Mouse (Mus musculus) forebrain, embryonic 12.5 days (tissue): ENCODE data around the gene Gm20388. TPM values are rescaled to one million over a fixed set of nuclear protein-coding genes. Genes with fewer than 3 reads are reported as not detected.

ENCODE experiments used
- ATAC-seq: fragments of 200-750 bp; cut with Nextera tagmentation; 2 replicates; pipeline ENCODE4 v1.8.0; 2017; ENCODE audit warnings: moderate TSS enrichment; ENCODE audit not compliant: low FRiP score
- H3K27ac ChIP-seq: fragments of 300-500 bp; sonication (generic); 2 replicates; pipeline ENCODE4 v1.5.1; 2016; ENCODE audit warnings: mild to moderate bottlenecking
- H3K27me3 ChIP-seq: fragments of 300-500 bp; sonication (generic); 2 replicates; pipeline ENCODE4 v1.6.1; 2016; ENCODE audit warnings: mild to moderate bottlenecking
- H3K36me3 ChIP-seq: fragments of 300-500 bp; sonication (generic); replicated peaks from 2 replicates; pipeline ENCODE4 v1.6.1; 2016; ENCODE audit warnings: mild to moderate bottlenecking
- H3K4me1 ChIP-seq: fragments of 300-500 bp; sonication (generic); 2 replicates; pipeline ENCODE4 v1.6.1; 2016
- H3K4me2 ChIP-seq: fragments of 300-500 bp; sonication (generic); 2 replicates; pipeline ENCODE4 v1.6.1; 2016; ENCODE audit warnings: mild to moderate bottlenecking, moderate library complexity
- H3K4me3 ChIP-seq: fragments of 300-500 bp; sonication (generic); replicated peaks from 2 replicates; pipeline ENCODE4 v1.5.1; 2016; ENCODE audit warnings: mild to moderate bottlenecking
- H3K9ac ChIP-seq: fragments of 300-500 bp; sonication (generic); 2 replicates; pipeline ENCODE4 v1.6.1; 2016; ENCODE audit warnings: mild to moderate bottlenecking
- H3K9me3 ChIP-seq: fragments of 300-500 bp; sonication (generic); 2 replicates; pipeline ENCODE4 v1.6.1; 2016
- WGBS: fragments of 180-500 bp; shearing (Covaris S2); methylation state at CpG from one replicate; pipeline ENCODE4 v1.1.7; 2016; 5-methylcytosine and 5-hydroxymethylcytosine counted together
- polyA plus RNA-seq: library from polyadenylated mRNA; unstranded; fragments of >200 nt; fragmentation: Nextera tagmentation; extraction: Ambion mirVana; gene quantifications from 2 replicates; pipeline ENCODE4 v1.2.1, GENCODE M21; 2016

The Gm20388 gene
- polyA plus RNA-seq, 1 experiment from 2014 or later, result not detected

DNA sequence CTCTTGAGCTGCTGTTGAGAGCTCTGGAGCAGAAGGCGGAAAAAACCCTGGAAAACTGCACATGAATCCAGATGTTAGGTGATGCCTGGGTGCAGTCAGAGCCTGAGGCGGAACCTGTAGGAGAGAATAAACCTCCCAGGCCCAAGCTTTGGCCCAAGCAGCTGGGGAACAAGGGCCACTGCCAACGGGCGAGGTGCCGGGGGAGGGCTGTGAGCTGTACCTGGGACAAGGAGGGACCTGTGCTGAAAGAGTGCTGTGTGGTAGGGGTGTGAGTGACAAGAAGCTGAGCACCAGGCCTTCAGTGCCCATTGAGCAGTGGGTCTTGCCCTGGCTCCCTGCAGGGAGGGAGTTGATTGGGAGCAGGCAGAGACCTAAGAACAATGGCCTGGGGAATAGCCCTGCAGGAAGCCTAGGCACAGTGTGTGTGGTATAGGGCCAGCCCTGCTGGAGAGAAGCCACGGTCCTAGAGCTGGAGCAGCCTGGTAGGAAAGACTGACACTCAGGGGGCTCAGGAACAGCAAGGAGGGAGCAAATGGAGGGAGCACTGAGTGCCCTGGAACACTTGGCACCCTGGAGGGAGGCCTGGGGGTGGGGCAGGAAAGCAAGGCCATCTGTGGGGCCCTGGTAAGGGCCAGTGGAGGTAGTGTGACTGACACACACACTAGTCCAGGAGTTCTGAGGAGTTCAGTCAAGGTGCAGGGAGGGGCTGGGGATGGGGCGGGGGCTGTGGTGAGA lies 2056.2 kb downstream of the Gm20388 start:
- no peaks in the 10 kb centered on the region for H3K9me3 ChIP-seq
- peak; percentile 30; the same call in 1 of the 2 replicates for ATAC-seq

GRCm38 (mm10) chr8:121967977-121968376 lies 2057.3 kb downstream of the Gm20388 start:
- Histone ChIP-seq H3K9me3 (no peaks in the 10 kb centered on the region), H3K9ac (peak overlapping the region; percentile 17; the same call in 1 of the 2 replicates), H3K36me3 (no peaks in the 10 kb centered on the region), H3K4me1 (peaks cover 47% of the 10 kb centered on the region), H3K4me3 (no peak overlapping the region), H3K27me3 (no peaks in the 10 kb centered on the region), H3K4me2 (no peak overlapping the region), H3K27ac (peak overlapping the region; percentile 42; the same call in 1 of the 2 replicates)
- ATAC-seq, result no peak
- WGBS, result 50% methylated on average over 4 of the region's 4 CpGs

More for the DNA sequence above, 2056.2 kb downstream of the Gm20388 start:
- Histone ChIP-seq H3K27me3 (no peaks in the 10 kb centered on the region), H3K4me3 (no peak overlapping the region), H3K4me1 (peaks cover 47% of the 10 kb centered on the region), H3K4me2 (no peak overlapping the region), H3K9ac (peak overlapping the region; percentile 25; the same call in 1 of the 2 replicates), H3K36me3 (no peaks in the 10 kb centered on the region), H3K27ac (peak overlapping the region; percentile 65)
- WGBS, result 25% methylated on average over 7 of the region's 7 CpGs

- H3K27ac ChIP-seq, result peak overlapping the region; percentile 42; the same call in 1 of the 2 replicates
- no peaks in the 10 kb centered on the region for H3K36me3 ChIP-seq
- H3K4me2 ChIP-seq, result no peak overlapping the region
- H3K4me1 ChIP-seq, result peaks cover 47% of the 10 kb centered on the region
- ATAC-seq, result no peak
- H3K9me3 ChIP-seq, result no peaks in the 10 kb centered on the region
- H3K4me3 ChIP-seq, result no peak overlapping the region
- no peak overlapping the region for H3K9ac ChIP-seq
- 79% methylated on average over 4 of the region's 4 CpGs for WGBS
- H3K27me3 ChIP-seq, result no peaks in the 10 kb centered on the region
Measured at GRCm38 (mm10) chr8:121968542-121968941, 2057.9 kb downstream of the Gm20388 start.

DNA sequence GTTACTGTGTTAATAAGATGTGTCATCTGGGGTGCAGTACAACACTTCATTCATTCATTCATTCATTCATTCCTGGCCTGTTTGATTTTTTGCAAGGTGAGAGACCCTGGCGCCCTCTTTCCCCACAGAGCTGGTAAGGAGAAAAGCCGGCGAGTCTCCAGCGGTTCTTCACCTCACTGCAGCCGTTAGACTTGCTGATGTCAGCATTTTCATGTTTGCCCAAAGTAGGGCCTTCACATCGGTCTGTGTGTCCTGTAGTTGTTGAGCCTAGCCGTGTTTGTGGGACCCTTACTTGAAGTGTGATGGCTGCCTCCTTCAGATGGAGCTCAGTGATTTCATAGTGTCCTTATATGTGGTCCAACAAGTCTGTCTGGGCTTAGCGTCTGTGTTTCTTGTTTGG lies 2059.6 kb downstream of the Gm20388 start:
- WGBS, result 92% methylated on average over 8 of the region's 8 CpGs
- Histone ChIP-seq H3K36me3 (peaks cover 16% of the 10 kb centered on the region), H3K4me1 (peaks cover 47% of the 10 kb centered on the region), H3K27me3 (no peaks in the 10 kb centered on the region), H3K9ac (no peak overlapping the region), H3K4me3 (no peak overlapping the region), H3K9me3 (no peaks in the 10 kb centered on the region), H3K27ac (0 out of 2 replicates have a peak overlapping the region, but pooled peaks have one; percentile 54), H3K4me2 (no peak overlapping the region)
- no peak for ATAC-seq

- Histone ChIP-seq H3K9me3 (no peaks in the 10 kb centered on the region), H3K27ac (peak overlapping the region; percentile 47; the same call in 1 of the 2 replicates)
- ATAC-seq, result no peak
Measured at GRCm38 (mm10) chr8:121971488-121972058, 2060.9 kb downstream of the Gm20388 start.

DNA sequence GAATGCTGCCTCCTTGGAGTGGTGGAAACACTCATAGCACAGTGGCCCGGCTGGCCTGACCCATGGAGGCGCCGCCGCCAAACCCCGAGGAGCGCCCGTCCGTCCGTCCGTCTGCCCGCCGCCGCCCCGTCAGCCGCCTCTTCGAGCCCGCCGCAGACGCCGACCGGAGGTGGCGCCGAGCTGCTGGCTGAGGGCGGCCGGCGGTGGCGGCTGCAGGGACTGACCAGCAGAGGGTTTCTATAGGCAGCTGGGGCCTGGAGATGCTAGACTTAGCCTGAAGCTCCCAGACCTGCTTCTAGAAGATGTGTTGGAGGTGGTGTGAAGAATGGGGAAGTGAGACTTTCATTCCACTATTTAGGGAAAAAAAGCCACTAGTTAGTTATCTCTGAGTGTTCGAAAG lies 2063.3 kb downstream of the Gm20388 start:
- no peak overlapping the region for H3K4me2 ChIP-seq
- peaks cover 48% of the 10 kb centered on the region for H3K36me3 ChIP-seq
- no peak overlapping the region for H3K4me3 ChIP-seq
- H3K9me3 ChIP-seq, result no peaks in the 10 kb centered on the region
- peaks cover 15% of the 10 kb centered on the region for H3K4me1 ChIP-seq
- no peak overlapping the region for H3K9ac ChIP-seq
- no peak overlapping the region for H3K27ac ChIP-seq
- ATAC-seq, result no peak
- 92% methylated on average over 28 of the region's 28 CpGs for WGBS
- no peaks in the 10 kb centered on the region for H3K27me3 ChIP-seq

More at GRCm38 (mm10) chr8:121971488-121972058, 2060.9 kb downstream of the Gm20388 start:
- Histone ChIP-seq H3K4me2 (no peak overlapping the region), H3K4me3 (no peak overlapping the region), H3K9ac (no peak overlapping the region), H3K36me3 (peaks cover 30% of the 10 kb centered on the region), H3K27me3 (no peaks in the 10 kb centered on the region), H3K4me1 (peaks cover 37% of the 10 kb centered on the region)
- WGBS, result 72% methylated on average over 17 of the region's 17 CpGs

GRCm38 (mm10) chr8:121977819-121978590 lies 2067.4 kb downstream of the Gm20388 start:
- H3K9me3 ChIP-seq, result no peaks in the 10 kb centered on the region
- 65% methylated on average over 8 of the region's 8 CpGs for WGBS
- no peak overlapping the region for H3K9ac ChIP-seq
- H3K27me3 ChIP-seq, result no peaks in the 10 kb centered on the region
- H3K27ac ChIP-seq, result no peak overlapping the region
- ATAC-seq, result peak; percentile 51; the same call in 1 of the 2 replicates
- H3K4me3 ChIP-seq, result no peak overlapping the region
- peaks cover 85% of the 10 kb centered on the region for H3K36me3 ChIP-seq
- no peaks in the 10 kb centered on the region for H3K4me1 ChIP-seq
- H3K4me2 ChIP-seq, result no peak overlapping the region

DNA sequence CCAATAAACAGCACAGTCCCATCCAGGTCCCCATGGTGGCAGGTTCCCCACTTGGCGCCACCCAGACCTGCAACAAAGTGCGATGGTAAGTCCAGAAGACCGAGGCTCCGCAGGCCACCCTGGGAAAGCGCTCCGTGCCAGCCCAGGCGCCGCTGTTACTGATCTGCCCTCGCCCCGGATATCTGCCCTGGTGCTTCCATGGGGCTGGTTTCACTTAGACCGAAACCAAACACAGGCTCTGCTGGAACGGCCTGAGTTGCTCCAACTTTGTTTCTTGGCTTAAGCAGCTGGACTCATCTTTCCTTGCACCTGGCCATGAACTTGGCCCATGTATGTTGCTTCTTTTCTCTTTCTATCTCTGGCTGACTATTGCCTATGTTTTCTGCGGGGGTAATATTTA lies 2068.0 kb downstream of the Gm20388 start:
- Histone ChIP-seq H3K4me1 (no peaks in the 10 kb centered on the region), H3K27me3 (no peaks in the 10 kb centered on the region), H3K36me3 (peaks cover 91% of the 10 kb centered on the region), H3K27ac (no peak overlapping the region), H3K4me3 (no peak overlapping the region), H3K9me3 (no peaks in the 10 kb centered on the region), H3K9ac (no peak overlapping the region), H3K4me2 (no peak overlapping the region)
- WGBS, result 95% methylated on average over 13 of the region's 13 CpGs
- ATAC-seq, result no peak

DNA sequence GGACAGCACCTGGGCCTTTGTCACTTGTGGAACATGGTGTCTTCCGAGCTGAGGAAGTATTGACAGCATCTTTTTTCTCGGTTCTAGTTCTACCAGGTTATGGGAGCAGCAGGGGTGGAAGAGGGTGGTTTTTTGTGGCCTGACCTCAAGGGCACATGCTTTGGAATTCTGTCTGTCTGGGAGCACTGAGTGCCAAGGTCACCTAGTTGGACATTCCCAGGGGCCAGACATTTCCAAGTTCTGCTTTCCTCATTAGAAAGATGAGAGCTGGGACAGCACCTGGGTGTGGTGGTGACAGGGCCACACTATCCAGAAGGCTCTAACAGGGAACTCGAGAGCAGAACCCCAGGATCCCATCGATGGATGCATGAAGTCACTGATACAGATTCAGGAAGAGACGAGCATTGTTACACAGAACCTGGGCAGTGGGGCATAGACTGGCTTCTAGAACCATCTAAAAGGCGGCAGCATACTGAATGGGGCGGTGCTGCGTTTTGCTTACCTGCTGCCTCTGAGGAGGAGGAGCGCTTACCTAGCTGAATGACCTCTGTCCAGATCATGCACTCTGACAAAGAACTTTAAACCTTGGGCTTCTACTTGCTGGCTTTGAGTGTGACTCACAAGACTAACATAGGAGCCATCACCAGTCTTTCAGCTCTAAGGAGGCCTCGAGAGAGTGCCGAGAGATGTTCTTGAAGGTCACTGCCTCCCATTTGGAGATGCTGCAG lies 2070.3 kb downstream of the Gm20388 start:
- Histone ChIP-seq H3K4me1 (no peaks in the 10 kb centered on the region), H3K9ac (no peak overlapping the region), H3K4me2 (no peak overlapping the region), H3K27me3 (no peaks in the 10 kb centered on the region), H3K9me3 (no peaks in the 10 kb centered on the region), H3K4me3 (no peak overlapping the region), H3K36me3 (peaks cover 87% of the 10 kb centered on the region), H3K27ac (no peak overlapping the region)
- no peak for ATAC-seq
- WGBS, result 92% methylated on average over 11 of the region's 11 CpGs

- ATAC-seq, result no peak
- H3K27me3 ChIP-seq, result no peaks in the 10 kb centered on the region
- H3K4me2 ChIP-seq, result no peak overlapping the region
- no peak overlapping the region for H3K27ac ChIP-seq
- WGBS, result 91% methylated on average over 7 of the region's 7 CpGs
- no peaks in the 10 kb centered on the region for H3K4me1 ChIP-seq
- H3K9me3 ChIP-seq, result no peaks in the 10 kb centered on the region
- peaks cover 87% of the 10 kb centered on the region for H3K36me3 ChIP-seq
- no peak overlapping the region for H3K9ac ChIP-seq
- no peak overlapping the region for H3K4me3 ChIP-seq
Measured at GRCm38 (mm10) chr8:121981520-121981895, 2070.9 kb downstream of the Gm20388 start.

DNA sequence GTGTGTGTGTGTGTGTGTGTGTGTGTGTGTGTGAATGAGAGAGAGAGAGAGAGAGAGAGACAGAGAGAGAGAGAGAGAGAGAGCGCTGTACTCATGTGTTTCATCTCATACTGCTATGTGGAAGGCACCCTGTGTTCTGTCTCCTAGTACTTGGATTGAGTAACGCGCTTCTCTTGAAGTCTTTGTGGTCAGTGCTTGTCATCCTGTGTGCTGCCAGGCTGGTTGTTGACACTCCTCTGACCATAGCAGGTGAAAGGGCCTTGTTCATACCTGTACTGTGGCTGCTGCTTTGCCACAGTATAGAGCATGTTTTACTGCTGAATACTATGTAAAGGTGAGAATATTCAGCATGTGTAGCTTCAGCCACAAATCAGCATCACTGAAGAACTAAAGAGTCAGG lies 2075.0 kb downstream of the Gm20388 start:
- no peaks in the 10 kb centered on the region for H3K27me3 ChIP-seq
- ATAC-seq, result no peak
- no peaks in the 10 kb centered on the region for H3K4me1 ChIP-seq
- no peak overlapping the region for H3K9ac ChIP-seq
- no peak overlapping the region for H3K4me3 ChIP-seq
- 96% methylated on average over 3 of the region's 3 CpGs for WGBS
- peaks cover 85% of the 10 kb centered on the region for H3K36me3 ChIP-seq
- no peaks in the 10 kb centered on the region for H3K9me3 ChIP-seq
- H3K4me2 ChIP-seq, result no peak overlapping the region
- no peak overlapping the region for H3K27ac ChIP-seq

DNA sequence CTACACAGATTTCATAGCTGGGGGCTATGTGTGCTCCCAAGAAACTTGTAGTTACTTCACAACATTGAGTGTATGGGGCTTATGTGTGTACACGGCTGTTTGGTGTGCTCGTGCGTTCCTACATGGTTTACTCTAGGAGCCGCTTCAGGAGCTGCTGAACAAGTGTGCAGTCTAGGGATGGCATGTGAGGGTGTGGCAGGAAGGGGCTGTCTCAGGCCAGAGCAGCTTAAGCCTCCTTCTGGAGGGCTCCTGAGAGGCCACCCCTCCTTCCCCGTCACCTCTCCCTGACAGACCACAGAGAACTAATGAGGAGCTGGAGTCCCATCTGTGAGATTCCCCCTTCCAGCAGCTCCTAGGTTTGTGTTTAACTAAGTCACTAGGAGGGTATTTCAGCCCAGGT lies 2077.3 kb downstream of the Gm20388 start:
- no peak overlapping the region for H3K4me2 ChIP-seq
- H3K9ac ChIP-seq, result no peak overlapping the region
- no peaks in the 10 kb centered on the region for H3K27me3 ChIP-seq
- H3K4me3 ChIP-seq, result no peak overlapping the region
- ATAC-seq, result no peak
- no peaks in the 10 kb centered on the region for H3K4me1 ChIP-seq
- 94% methylated on average over 5 of the region's 5 CpGs for WGBS
- peaks cover 83% of the 10 kb centered on the region for H3K36me3 ChIP-seq
- no peaks in the 10 kb centered on the region for H3K9me3 ChIP-seq
- no peak overlapping the region for H3K27ac ChIP-seq
